Mouse (Mus musculus) olfactory bulb, adult 2 months (tissue): Measurements from ENCODE around the gene Selenok. TPM values are rescaled to one million over a fixed set of nuclear protein-coding genes. Genes with fewer than 3 reads are reported as not detected.

Source experiments
- H3K27ac ChIP-seq: fragments of 200-500 bp; 2 replicates; pipeline ENCODE4 v1.5.1; 2012; ENCODE audit warnings: low read depth, low read length; ENCODE audit not compliant: insufficient read depth
- H3K4me1 ChIP-seq: fragments of 200-500 bp; 2 replicates; pipeline ENCODE4 v1.6.1; 2012; ENCODE audit warnings: low read length; ENCODE audit not compliant: control insufficient read depth, insufficient read depth
- H3K4me3 ChIP-seq: fragments of 200-500 bp; 2 replicates; pipeline ENCODE4 v1.5.1; 2012; ENCODE audit warnings: mild to moderate bottlenecking, low read depth, low read length, moderate library complexity; ENCODE audit not compliant: insufficient read depth
- CTCF ChIP-seq: fragments of 200-500 bp; IDR thresholded peaks from 2 replicates; pipeline ENCODE4 v1.5.1; 2012; ENCODE audit warnings: low read depth, mild to moderate bottlenecking, low read length, moderate library complexity; ENCODE audit not compliant: insufficient read depth
- POLR2A ChIP-seq: fragments of 200-500 bp; IDR thresholded peaks from 2 replicates; pipeline ENCODE4 v1.6.1; 2012; ENCODE audit warnings: mild to moderate bottlenecking, low read depth, low read length, moderate library complexity; ENCODE audit not compliant: insufficient read depth
- WGBS: fragments of 180-500 bp; shearing (Covaris S2); methylation state at CpG from one replicate; pipeline ENCODE4 v1.1.7; 2018; 5-methylcytosine and 5-hydroxymethylcytosine counted together
- polyA plus RNA-seq: library from polyadenylated mRNA; stranded (reverse); fragments of >200 nt; gene quantifications from 2 replicates; pipeline ENCODE4 v1.2.4, GENCODE M21; 2012; ENCODE audit warnings: low replicate concordance; ENCODE audit not compliant: missing spikeins, insufficient read depth, insufficient read length

Selenok gene
- polyA plus RNA-seq, 1 experiment: not detected

GRCm38 (mm10) chr14:30009864-30010560 is 41.9 kb downstream of the Selenok start:
- no peak for TF ChIP-seq CTCF
- TF ChIP-seq POLR2A: no peak
- 35% methylated on average over 10 of the region's 10 CpGs for WGBS
- no peak overlapping the region for H3K27ac ChIP-seq
- H3K4me1 ChIP-seq: peaks cover 19% of the 10 kb centered on the region
- no peak overlapping the region for H3K4me3 ChIP-seq

DNA sequence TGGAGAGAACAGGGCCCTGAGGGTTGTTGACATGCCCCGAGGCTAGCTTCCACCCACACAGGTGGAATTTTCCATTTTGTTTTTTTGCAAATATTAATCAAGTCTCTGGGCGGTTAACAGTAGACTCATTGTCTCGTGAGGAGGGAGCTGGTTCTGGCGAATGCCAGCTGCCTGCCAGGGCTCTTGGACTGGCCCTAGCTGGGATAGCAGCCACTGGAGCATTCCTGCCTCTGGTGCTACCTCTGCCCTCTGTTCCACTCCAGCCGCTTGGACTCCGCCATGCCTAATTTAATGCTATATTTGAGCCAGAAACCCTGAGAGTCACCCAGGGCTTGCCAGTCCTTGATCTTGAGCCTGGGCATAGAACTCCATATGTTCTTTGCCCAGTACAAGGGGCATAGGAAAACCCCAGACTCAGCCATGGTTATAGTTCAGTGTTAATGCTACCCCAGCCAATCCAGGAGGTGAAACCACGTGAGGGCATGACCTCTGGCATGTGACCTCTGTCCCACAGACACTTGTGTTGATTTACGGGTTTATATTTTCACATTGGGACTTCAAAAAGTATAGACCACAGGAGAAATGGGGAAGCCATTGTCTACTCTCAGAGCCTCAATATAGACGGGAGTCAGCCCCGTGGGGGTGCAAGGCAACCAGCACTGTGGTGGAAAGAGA is 43.9 kb downstream of the Selenok start:
- no peak for TF ChIP-seq POLR2A
- TF ChIP-seq CTCF: no peak

DNA sequence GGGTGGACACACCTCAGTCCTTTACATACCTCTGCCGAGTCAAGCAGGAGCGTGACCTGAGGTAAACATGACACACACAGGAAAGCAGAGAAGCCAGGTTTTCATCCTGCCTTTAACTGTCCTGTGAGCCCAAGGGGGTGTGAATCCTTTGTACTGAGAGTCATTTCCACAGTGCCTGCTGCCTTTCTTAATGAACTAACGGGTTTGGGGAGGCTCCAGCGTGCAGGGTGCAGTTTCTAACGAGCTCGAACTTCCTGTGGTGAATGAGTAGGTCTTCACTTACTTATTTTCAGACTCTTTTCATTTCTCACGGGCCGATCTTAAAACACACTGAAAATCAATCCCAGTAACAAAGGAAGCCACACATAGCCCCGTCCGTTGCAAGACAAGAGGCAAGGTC is 46.4 kb downstream of the Selenok start:
- H3K27ac ChIP-seq: no peak overlapping the region
- WGBS: 58% methylated on average over 10 of the region's 10 CpGs
- TF ChIP-seq POLR2A: no peak
- peaks cover 9% of the 10 kb centered on the region for H3K4me1 ChIP-seq
- H3K4me3 ChIP-seq: no peak overlapping the region

More for the DNA sequence above, 43.9 kb downstream of the Selenok start:
- whole genome bisulfite sequencing: 64% methylated on average over 10 of the region's 10 CpGs
- peaks cover 19% of the 10 kb centered on the region for H3K4me1 ChIP-seq
- H3K27ac ChIP-seq: no peak overlapping the region
- H3K4me3 ChIP-seq: no peak overlapping the region

DNA sequence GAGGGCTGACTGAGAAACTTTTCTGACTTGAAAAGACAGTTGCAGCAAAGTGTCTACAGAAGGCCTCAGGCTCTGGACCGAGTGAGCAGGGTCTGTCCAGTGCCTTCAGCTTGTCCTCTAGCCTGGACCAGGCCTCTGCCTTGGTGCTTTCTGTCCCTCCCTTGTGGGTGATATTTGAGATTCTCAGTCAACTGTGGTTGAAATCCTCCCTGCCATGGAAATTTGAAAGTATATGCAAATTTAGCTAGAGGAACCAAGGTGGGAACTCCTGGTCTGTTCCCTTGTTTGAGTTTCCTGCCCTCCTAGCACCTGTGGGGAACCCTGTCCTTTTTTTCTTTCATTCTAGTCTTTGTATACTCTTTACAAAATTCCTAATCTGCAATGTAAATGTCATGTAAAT is 46.9 kb downstream of the Selenok start:
- no peak overlapping the region for H3K4me3 ChIP-seq
- peaks cover 7% of the 10 kb centered on the region for H3K4me1 ChIP-seq
- no peak overlapping the region for H3K27ac ChIP-seq
- WGBS: 60% methylated on average over 1 of the region's 1 CpGs
- TF ChIP-seq CTCF (no peak), POLR2A (no peak)

DNA sequence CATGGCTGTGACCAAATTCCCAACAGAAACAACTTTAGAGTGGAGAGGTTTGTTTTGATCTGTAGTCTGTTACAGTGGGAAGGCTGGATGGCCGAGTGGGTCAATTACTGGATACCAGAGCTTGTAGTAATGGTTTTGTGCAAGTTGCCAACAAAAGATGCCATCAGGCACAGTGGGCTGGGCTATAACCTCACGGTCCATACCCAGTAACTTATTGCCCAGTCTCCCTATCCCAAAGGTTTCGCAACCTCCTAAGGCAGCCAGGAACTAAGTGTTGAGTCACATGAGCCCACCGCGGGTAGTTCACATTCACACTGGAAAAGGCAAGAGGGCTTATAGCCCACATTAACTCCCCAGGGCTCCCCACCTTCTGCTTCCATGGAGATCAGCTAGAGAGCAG is 48.6 kb downstream of the Selenok start:
- no peak overlapping the region for H3K4me3 ChIP-seq
- H3K4me1 ChIP-seq: no peaks in the 10 kb centered on the region
- 72% methylated on average over 5 of the region's 5 CpGs for WGBS
- TF ChIP-seq POLR2A (no peak), CTCF (no peak)
- no peak overlapping the region for H3K27ac ChIP-seq

GRCm38 (mm10) chr14:30017794-30018462 is 49.8 kb downstream of the Selenok start:
- TF ChIP-seq CTCF (no peak), POLR2A (no peak)
- H3K4me3 ChIP-seq: no peak overlapping the region
- H3K27ac ChIP-seq: no peak overlapping the region
- WGBS: 95% methylated on average over 8 of the region's 8 CpGs
- H3K4me1 ChIP-seq: no peaks in the 10 kb centered on the region

- Histone ChIP-seq H3K4me1 (no peaks in the 10 kb centered on the region), H3K27ac (no peak overlapping the region), H3K4me3 (no peak overlapping the region)
- WGBS: 77% methylated on average over 4 of the region's 4 CpGs
- no peak for TF ChIP-seq CTCF
- TF ChIP-seq POLR2A: no peak
Measured at GRCm38 (mm10) chr14:30018463-30018801, 50.3 kb downstream of the Selenok start.

GRCm38 (mm10) chr14:30018846-30019245 is 50.7 kb downstream of the Selenok start:
- H3K4me1 ChIP-seq: no peaks in the 10 kb centered on the region
- 94% methylated on average over 6 of the region's 6 CpGs for WGBS
- H3K27ac ChIP-seq: no peak overlapping the region
- no peak for TF ChIP-seq CTCF
- no peak for TF ChIP-seq POLR2A
- no peak overlapping the region for H3K4me3 ChIP-seq

DNA sequence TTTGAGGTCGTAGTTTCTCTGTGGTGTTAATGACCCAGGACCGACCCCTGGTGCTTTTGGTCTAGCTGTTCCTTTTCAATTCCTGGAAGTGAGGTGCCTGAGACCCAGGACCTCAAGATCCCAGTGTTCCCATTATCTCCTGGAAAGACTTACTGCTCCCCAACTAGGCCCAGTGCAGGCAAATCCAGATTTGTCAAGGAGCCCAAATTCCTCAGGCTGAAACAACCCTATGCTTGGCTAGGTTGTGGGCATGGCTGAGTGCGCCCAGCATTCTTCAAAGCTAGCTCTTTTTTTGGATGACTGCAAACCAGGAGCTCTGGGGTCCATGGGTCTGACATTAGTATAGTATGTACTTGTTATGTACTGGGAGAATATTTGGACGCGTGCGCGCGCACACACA is 51.3 kb downstream of the Selenok start:
- no peaks in the 10 kb centered on the region for H3K4me1 ChIP-seq
- no peak overlapping the region for H3K4me3 ChIP-seq
- WGBS: 95% methylated on average over 8 of the region's 8 CpGs
- no peak for TF ChIP-seq POLR2A
- no peak for TF ChIP-seq CTCF
- H3K27ac ChIP-seq: no peak overlapping the region
